In genomic region chr17:33746011-33746410, GRCm38 (mm10) we compare ENCODE assay signal across 9 mouse cellular contexts. TPM values are rescaled to one million over a fixed set of nuclear protein-coding genes. Genes with fewer than 3 reads are reported as not detected.
DNase-seq lines count a peak whose midpoint lies in the region; ATAC-seq and TF ChIP-seq lines count a peak whose summit lies in the region.
"Had no signal": no experiment of that assay in that cellular context is flagged by ENCODE, and none has a peak within 500 bp of the region (broad histone marks: within the 10 kb centered on the region; RNA-seq: fewer than 3 reads in every experiment).

No protein-coding gene starts in this region.

- TF ChIP-seq CTCF in Patski (IDR thresholded peaks at IDR 0.05): peak; percentile 85
- peak; percentile 77 for TF ChIP-seq CTCF in liver, embryonic 14.5 days (IDR thresholded peaks at IDR 0.05; ENCODE audit: low read depth)

- CTCF ChIA-PET in Patski (lab: Charles Lee): interaction anchor here (0.9 to 3.1 kb wide), 5 partner anchors 15 to 53 kb away, joined by 3 to 8 read pairs (median 4); no protein-coding TSS in a partner anchor

- H3K9me3 ChIP-seq in liver, embryonic 14.5 days (ENCODE audit: control insufficient read depth, low read length): no peaks in the 10 kb centered on the region

- peaks cover 0 to 2% of the 10 kb centered on the region in 2 experiments; a peak in 2 of 4 replicates for H3K4me1 ChIP-seq in liver, embryonic 14.5 days (replicated peaks; ENCODE audit: control insufficient read depth in 2 of 2, insufficient read depth in 2 of 2, low read length in 1 of 2)
- H3K4me1 ChIP-seq: limb, embryonic 13.5 days had no signal

- peaks cover 29% of the 10 kb centered on the region for H3K36me3 ChIP-seq in liver, embryonic 14.5 days (replicated peaks; ENCODE audit: control insufficient read depth, insufficient read depth, low read depth)

- H3K27me3 ChIP-seq in Patski: no peaks in the 10 kb centered on the region
- no peaks in the 10 kb centered on the region for H3K27me3 ChIP-seq in liver, embryonic 14.5 days (ENCODE audit: control insufficient read depth, insufficient read depth, low read length)
- H3K27me3 ChIP-seq: limb, embryonic 13.5 days had no signal

- intact Hi-C loops in gastrocnemius, postnatal 14 days (cut with DNase I; ENCODE audit: low total_unique reads): loop anchor here (5.0 kb wide), 1 partner anchor 56 kb away; no protein-coding TSS in a partner anchor

- TF ChIP-seq EP300 in liver, embryonic 14.5 days (IDR thresholded peaks at IDR 0.05; ENCODE audit: low read depth): 0 out of 2 replicates have a peak, but pooled peaks have one; percentile 19

- H3K27ac ChIP-seq in liver, embryonic 14.5 days: no peak overlapping the region
- H3K27ac ChIP-seq: limb, embryonic 13.5 days had no signal

- 64% methylated on average over 2 of the region's 2 CpGs for WGBS in liver, embryonic 14.5 days (ENCODE audit: insufficient replicate concordance)

- no peak overlapping the region for H3K4me2 ChIP-seq in liver, embryonic 14.5 days (ENCODE audit: low read depth)
- H3K4me2 ChIP-seq: limb, embryonic 13.5 days had no signal

- no peak for ATAC-seq in Patski
- peak; percentile 65; the same call in 1 of the 2 replicates for ATAC-seq in liver, embryonic 14.5 days (ENCODE audit: insufficient read depth)

- in situ Hi-C loops in Patski (cut with MboI; ENCODE audit: low pct_unique_long_range_greater_than_20kb): loop anchor here (5.0 kb wide), 1 partner anchor 36 kb away; the partner anchor contains the start of gene Angptl4

- DNase-seq in gastrocnemius, postnatal 14 days: peak; percentile 22
- no peak for DNase-seq in gastrocnemius, postnatal 25 days
- DNase-seq in Patski (ENCODE audit: low read depth, low spot score): no peak
- peak; percentile 64 to 76 for DNase-seq in heart, adult 9 months (ENCODE audit: low spot score in 2 of 2)
- DNase-seq in liver, embryonic 14.5 days (ENCODE audit: low read depth in 3 of 3, low spot score in 3 of 3): peak; percentile 33 to 47 (median 35)
- peak; percentile 56 for DNase-seq in testis, postnatal 14 days (ENCODE audit: low spot score)
- DNase-seq in cerebellum, adult 11-12 months: no peak
- DNase-seq in right cerebral cortex, postnatal 14 days: no peak

- POLR2A ChIA-PET in Patski (lab: Charles Lee): no interaction called here

- no peak overlapping the region for H3K9ac ChIP-seq in liver, embryonic 14.5 days (replicated peaks)
- H3K9ac ChIP-seq: limb, embryonic 13.5 days had no signal

- no peak overlapping the region for H3K4me3 ChIP-seq in liver, embryonic 14.5 days (ENCODE audit: insufficient read depth in 1 of 2, low read depth in 2 of 2, low read length in 2 of 2)
- H3K4me3 ChIP-seq: limb, embryonic 13.5 days had no signal

RNA-seq across cellular contexts. Expression of gene Rab11b, which starts 14.3 kb away (rescaled TPM):
- 100 to 1,000 TPM; 154 to 159 TPM for total RNA-seq in gastrocnemius, postnatal 14 days (2021)
- 100 to 1,000 TPM; 125 to 136 TPM for total RNA-seq in gastrocnemius, postnatal 25 days (2021)
- polyA plus RNA-seq in Patski (2021): 222 TPM
- polyA plus RNA-seq in liver, embryonic 14.5 days (2012; rRNA removed): 91.1 and 101 TPM in 2 replicates
- polyA plus RNA-seq in liver, embryonic 14.5 days (2014; fragmentation: Nextera tagmentation; extraction: Ambion mirVana): 62.6 and 74.3 TPM in 2 replicates

RNA-seq across cellular contexts. Expression of gene March2, which starts 27.5 kb away (rescaled TPM):
- total RNA-seq in gastrocnemius, postnatal 14 days (2021): 10 to 100 TPM; 76.0 to 78.6 TPM
- total RNA-seq in gastrocnemius, postnatal 25 days (2021): 10 to 100 TPM; 89.8 to 90.4 TPM
- 77.2 TPM for polyA plus RNA-seq in Patski (2021)
- 162 and 167 TPM in 2 replicates for polyA plus RNA-seq in liver, embryonic 14.5 days (2012; rRNA removed)
- polyA plus RNA-seq in liver, embryonic 14.5 days (2014; fragmentation: Nextera tagmentation; extraction: Ambion mirVana): 235 and 236 TPM in 2 replicates

RNA-seq across cellular contexts. Expression of gene Angptl4, which starts 35.6 kb away (rescaled TPM):
- 10 to 100 TPM in 1 of 2 experiments, 1 to 10 TPM in 1; 9.6 to 25.8 TPM for total RNA-seq in gastrocnemius, postnatal 14 days (2021)
- 10 to 100 TPM in 1 of 2 experiments, 1 to 10 TPM in 1; 8.1 to 13.3 TPM for total RNA-seq in gastrocnemius, postnatal 25 days (2021)
- polyA plus RNA-seq in Patski (2021): 1.8 TPM
- 6.1 and 6.3 TPM in 2 replicates for polyA plus RNA-seq in liver, embryonic 14.5 days (2012; rRNA removed)
- 12.8 and 15.2 TPM in 2 replicates for polyA plus RNA-seq in liver, embryonic 14.5 days (2014; fragmentation: Nextera tagmentation; extraction: Ambion mirVana)

RNA-seq across cellular contexts. Expression of gene Hnrnpm, which starts 59.4 kb away (rescaled TPM):
- total RNA-seq in gastrocnemius, postnatal 14 days (2021): 10 to 100 TPM; 58.8 to 69.1 TPM
- 10 to 100 TPM; 62.7 to 70.9 TPM for total RNA-seq in gastrocnemius, postnatal 25 days (2021)
- 248 TPM for polyA plus RNA-seq in Patski (2021)
- polyA plus RNA-seq in liver, embryonic 14.5 days (2012; rRNA removed): 101 and 136 TPM in 2 replicates
- 143 and 164 TPM in 2 replicates for polyA plus RNA-seq in liver, embryonic 14.5 days (2014; fragmentation: Nextera tagmentation; extraction: Ambion mirVana)

Comparison
In these comparisons a context has a peak if more than half of its experiments do, and no peak if none do; other contexts are left out.
1. DNase-seq: peak in gastrocnemius, postnatal 14 days (single experiment), heart, adult 9 months (2 of 2), liver, embryonic 14.5 days (3 of 3) and testis, postnatal 14 days (single experiment); none in gastrocnemius, postnatal 25 days (single experiment), Patski (single experiment), cerebellum, adult 11-12 months (single experiment) and right cerebral cortex, postnatal 14 days (single experiment).